Mouse (Mus musculus) ovary, adult 10 weeks (tissue): ENCODE results near the gene Gm20075. TPM values are rescaled to one million over a fixed set of nuclear protein-coding genes. Genes with fewer than 3 reads are reported as not detected.

Experiments
- polyA plus RNA-seq: library from polyadenylated mRNA; stranded (reverse); fragments of 350-450 nt; fragmentation: Illumina TruSeq; extraction: RNeasy Lipid Tissue Mini Kit (QIAGEN cat#74804); gene quantifications from one replicate; pipeline ENCODE4 v1.2.3, GENCODE M21; 2014

Gm20075 gene
- polyA plus RNA-seq, result 29.0 TPM

DNA sequence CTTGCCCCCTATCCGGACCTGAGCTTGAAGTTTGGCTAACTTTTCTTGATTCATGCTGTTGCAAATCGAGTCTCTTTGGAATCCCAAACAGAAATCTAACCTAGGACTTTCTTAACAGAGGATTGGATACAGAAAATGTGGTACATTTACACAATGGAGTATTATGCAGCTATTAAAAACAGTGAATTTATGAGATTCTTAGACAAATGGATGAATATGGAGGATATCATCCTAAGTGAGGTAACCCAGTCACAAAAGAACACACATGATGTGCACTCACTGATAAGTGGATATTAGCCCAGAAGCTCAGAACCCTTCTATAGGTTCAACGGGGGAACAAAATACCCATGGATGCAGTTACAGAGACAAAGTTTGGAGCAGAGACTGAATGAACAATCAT lies at the start of gene Gm20075:
Gm20075 (minus strand) TSS at position 101 of the 400 bp plus-strand sequence.

DNA sequence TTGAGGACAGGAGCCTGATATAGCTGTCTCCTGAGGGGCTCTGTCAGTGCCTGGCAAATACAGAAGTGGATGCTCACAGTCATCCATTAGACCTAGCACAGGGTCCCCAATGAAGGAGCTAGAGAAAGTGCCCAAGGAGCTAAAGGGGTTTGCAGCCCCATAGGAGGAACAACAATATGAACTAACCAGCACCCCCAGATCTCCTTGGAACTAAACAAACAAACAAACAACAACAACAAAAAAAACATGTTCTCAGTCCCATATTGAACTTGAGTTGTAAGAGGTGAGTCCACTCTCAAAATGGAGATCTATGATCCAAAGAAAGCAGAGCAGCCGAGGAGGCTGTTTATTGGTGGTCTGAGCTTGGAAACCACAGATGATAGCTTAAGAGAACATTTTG lies 578 bp upstream of the Gm20075 start, which contains the start of gene Gm17190:
Gm17190 (plus strand) TSS at position 301 of the 400 bp plus-strand sequence.

Other genes starting within 250 kb of the Gm20075 start
- 43.6 TPM for gene Iqgap2, start 189.5 kb downstream of the Gm20075 start, polyA plus RNA-seq
- gene Gm17190, start 678 bp upstream of the Gm20075 start, polyA plus RNA-seq, result not detected
- 0.63 TPM for gene Sv2c, start 51.2 kb upstream of the Gm20075 start, polyA plus RNA-seq